Mouse (Mus musculus) liver, adult 2 months (tissue): ENCODE data around the gene Egr4. TPM values are rescaled to one million over a fixed set of nuclear protein-coding genes. Genes with fewer than 3 reads are reported as not detected.

ENCODE experiments used
- DNase-seq: peaks from one replicate; pipeline ENCODE4 v3.0.0-alpha.2; 2011; ENCODE audit warnings: low read depth, low spot score; ENCODE audit errors: extremely low read depth
- H3K27ac ChIP-seq: fragments of 200-500 bp; replicated peaks from 2 replicates; pipeline ENCODE4 v1.5.1; 2012; ENCODE audit warnings: low read depth, mild to moderate bottlenecking, control low read depth, inconsistent platforms, low read length; ENCODE audit not compliant: insufficient read depth
- H3K27me3 ChIP-seq: fragments of 200-500 bp; 2 replicates; pipeline ENCODE4 v1.6.1; 2012; ENCODE audit warnings: mild to moderate bottlenecking, moderate library complexity, low read length, inconsistent platforms; ENCODE audit not compliant: control insufficient read depth, insufficient read depth
- H3K36me3 ChIP-seq: fragments of 200-500 bp; 2 replicates; pipeline ENCODE4 v1.6.1; 2012; ENCODE audit warnings: low read length, inconsistent platforms; ENCODE audit not compliant: control insufficient read depth, insufficient read depth
- H3K4me1 ChIP-seq: fragments of 200-500 bp; 2 replicates; pipeline ENCODE4 v1.6.1; 2011; ENCODE audit warnings: low read length; ENCODE audit not compliant: control insufficient read depth, insufficient read depth
- H3K4me3 ChIP-seq: fragments of 200-500 bp; 2 replicates; pipeline ENCODE4 v1.5.1; 2011; ENCODE audit warnings: low read depth, mild to moderate bottlenecking, control low read depth, low read length, moderate library complexity; ENCODE audit not compliant: insufficient read depth
- H3K79me2 ChIP-seq: fragments of 200-500 bp; 2 replicates; pipeline ENCODE4 v1.6.1; 2012; ENCODE audit warnings: inconsistent platforms, mild to moderate bottlenecking, low read length, moderate library complexity; ENCODE audit not compliant: control insufficient read depth, insufficient read depth
- H3K9ac ChIP-seq: fragments of 200-500 bp; 2 replicates; pipeline ENCODE4 v1.6.1; 2012; ENCODE audit warnings: low read depth, mild to moderate bottlenecking, control low read depth, inconsistent platforms, low read length
- CTCF ChIP-seq: fragments of 200-500 bp; IDR thresholded peaks from 2 replicates; pipeline ENCODE4 v1.5.1; 2011; ENCODE audit warnings: low read depth, low read length, control low read depth
- POLR2A ChIP-seq: fragments of 200-500 bp; IDR thresholded peaks from 2 replicates; pipeline ENCODE4 v1.6.1; 2011; ENCODE audit warnings: low read length, control low read depth; ENCODE audit not compliant: insufficient read depth; ENCODE audit errors: extremely low read depth
- WGBS: fragments of 180-500 bp; shearing (Covaris S2); methylation state at CpG from one replicate; pipeline ENCODE4 v1.1.7; 2018; 5-methylcytosine and 5-hydroxymethylcytosine counted together
- polyA plus RNA-seq: library from polyadenylated mRNA; depleted of rRNA; stranded (reverse); fragments of >200 nt; gene quantifications from 2 replicates; pipeline ENCODE4 v1.2.3, GENCODE M21; 2012
- total RNA-seq: library from RNA; depleted of rRNA; stranded (reverse); fragments of >200 nt; gene quantifications from 2 replicates; pipeline ENCODE4 v1.2.3, GENCODE M21; 2014

The Egr4 gene
- total and polyA plus RNA-seq, 2 experiments = not detected

- WGBS = 40% methylated on average over 3 of the region's 3 CpGs
- TF ChIP-seq POLR2A (no peak), CTCF (no peak)
- Histone ChIP-seq H3K9ac (no peak overlapping the region), H3K27me3 (no peaks in the 10 kb centered on the region; the same call in 1 of the 2 replicates), H3K79me2 (no peaks in the 10 kb centered on the region), H3K27ac (no peak overlapping the region), H3K36me3 (no peaks in the 10 kb centered on the region), H3K4me3 (no peak overlapping the region), H3K4me1 (no peaks in the 10 kb centered on the region)
- DNase-seq = no peak
Measured at GRCm38 (mm10) chr6:85489717-85490116, 23.7 kb downstream of the Egr4 start.

- no peak overlapping the region for H3K4me3 ChIP-seq
- H3K9ac ChIP-seq = no peak overlapping the region
- no peak for DNase-seq
- H3K79me2 ChIP-seq = no peaks in the 10 kb centered on the region
- no peaks in the 10 kb centered on the region for H3K36me3 ChIP-seq
- TF ChIP-seq CTCF (no peak), POLR2A (no peak)
- H3K4me1 ChIP-seq = no peaks in the 10 kb centered on the region
- H3K27me3 ChIP-seq = peaks cover 8% of the 10 kb centered on the region; the same call in 1 of the 2 replicates
- 89% methylated on average over 4 of the region's 4 CpGs for WGBS
- no peak overlapping the region for H3K27ac ChIP-seq
Measured at GRCm38 (mm10) chr6:85488510-85488909, 24.9 kb downstream of the Egr4 start.

- H3K4me1 ChIP-seq = no peaks in the 10 kb centered on the region
- H3K9ac ChIP-seq = no peak overlapping the region
- peaks cover 10% of the 10 kb centered on the region; the same call in 1 of the 2 replicates for H3K27me3 ChIP-seq
- H3K4me3 ChIP-seq = no peak overlapping the region
- TF ChIP-seq CTCF = no peak
- TF ChIP-seq POLR2A = no peak
- H3K27ac ChIP-seq = no peak overlapping the region
- no peak for DNase-seq
- WGBS = 70% methylated on average over 2 of the region's 2 CpGs
- no peaks in the 10 kb centered on the region for H3K36me3 ChIP-seq
- H3K79me2 ChIP-seq = no peaks in the 10 kb centered on the region
Measured at GRCm38 (mm10) chr6:85485738-85486137, 27.7 kb downstream of the Egr4 start.

GRCm38 (mm10) chr6:85483843-85484721 is 29.3 kb downstream of the Egr4 start:
- Histone ChIP-seq H3K4me1 (no peaks in the 10 kb centered on the region), H3K4me3 (no peak overlapping the region), H3K27ac (no peak overlapping the region), H3K27me3 (peaks cover 10% of the 10 kb centered on the region; the same call in 1 of the 2 replicates), H3K79me2 (no peaks in the 10 kb centered on the region), H3K9ac (no peak overlapping the region), H3K36me3 (no peaks in the 10 kb centered on the region)
- no peak for TF ChIP-seq CTCF
- DNase-seq = no peak
- 6% methylated on average over 92 of the region's 92 CpGs for WGBS

DNA sequence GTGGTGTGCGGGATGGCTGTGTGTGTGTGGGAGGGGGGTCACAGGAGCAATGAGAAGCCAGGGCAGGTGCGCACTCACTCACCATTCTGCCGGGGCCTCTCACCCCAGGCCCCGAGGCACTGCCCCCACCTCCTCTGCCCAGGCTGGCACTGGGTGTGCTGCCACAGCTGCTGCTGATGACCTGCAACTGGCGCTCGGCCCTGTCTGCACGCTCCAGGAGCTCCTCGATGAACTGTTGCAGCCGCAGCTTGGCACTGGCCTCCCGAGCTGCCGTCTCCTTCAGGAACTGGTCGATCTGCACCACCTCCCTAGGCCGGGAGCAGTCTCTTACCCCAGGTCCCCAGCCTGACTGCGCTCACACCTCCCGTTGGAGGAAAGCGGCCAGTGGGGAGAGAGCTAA is 32.7 kb downstream of the Egr4 start:
- no peak overlapping the region for H3K27ac ChIP-seq
- no peak overlapping the region for H3K4me3 ChIP-seq
- no peak for DNase-seq
- TF ChIP-seq CTCF (no peak), POLR2A (no peak)
- peaks cover 10% of the 10 kb centered on the region; the same call in 1 of the 2 replicates for H3K27me3 ChIP-seq
- H3K4me1 ChIP-seq = no peaks in the 10 kb centered on the region
- H3K9ac ChIP-seq = no peak overlapping the region
- H3K79me2 ChIP-seq = no peaks in the 10 kb centered on the region
- 66% methylated on average over 16 of the region's 16 CpGs for WGBS
- no peaks in the 10 kb centered on the region for H3K36me3 ChIP-seq

DNA sequence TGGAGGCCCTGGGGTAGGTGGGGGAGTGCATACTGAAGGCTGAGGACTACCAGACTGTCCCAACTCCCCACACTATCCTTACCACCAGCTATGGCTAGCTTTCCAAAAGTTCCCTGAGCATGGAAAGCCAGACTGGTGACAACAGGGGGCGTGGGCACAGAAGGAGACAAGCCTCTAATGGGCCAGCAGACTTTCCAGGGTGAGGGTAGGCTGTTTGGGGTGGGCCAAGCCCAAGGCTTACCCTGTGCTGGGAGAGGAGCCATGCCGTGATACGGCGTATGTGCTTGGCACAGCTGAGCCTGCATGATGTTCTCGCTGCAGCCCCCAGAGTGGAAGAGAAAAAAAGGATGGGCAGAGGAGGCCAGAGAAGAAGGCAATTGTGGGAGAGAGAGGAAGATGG is 33.4 kb downstream of the Egr4 start:
- DNase-seq = no peak
- 83% methylated on average over 5 of the region's 5 CpGs for WGBS
- Histone ChIP-seq H3K4me1 (no peaks in the 10 kb centered on the region), H3K27me3 (peaks cover 10% of the 10 kb centered on the region; the same call in 1 of the 2 replicates), H3K36me3 (no peaks in the 10 kb centered on the region), H3K9ac (no peak overlapping the region), H3K4me3 (no peak overlapping the region), H3K27ac (no peak overlapping the region), H3K79me2 (no peaks in the 10 kb centered on the region)
- no peak for TF ChIP-seq CTCF
- no peak for TF ChIP-seq POLR2A
